Mouse (Mus musculus) kidney, adult 2 months (tissue): Measurements from ENCODE around the gene Capn15.
A peak's percentile ranks its signal among the peaks of the same experiment; 100 is the strongest.

Source experiments
- CTCF ChIP-seq: fragments of 200-500 bp; conservative IDR thresholded peaks from 2 replicates; pipeline ENCODE4 v1.5.1; 2011; ENCODE audit warnings: low read depth, mild to moderate bottlenecking, control low read depth, low read length, moderate library complexity, mixed read lengths; ENCODE audit not compliant: insufficient read depth, insufficient read length
- POLR2A ChIP-seq: fragments of 200-500 bp; IDR thresholded peaks from one replicate; pipeline ENCODE4 v1.6.1; 2011; ENCODE audit warnings: low read depth, low read length, control low read depth

- TF ChIP-seq CTCF (0 out of 2 replicates have a peak, but pooled peaks have one; percentile 3), POLR2A (peak; percentile 19)
Observed at GRCm38 (mm10) chr17:25919786-25920642, 65.6 kb downstream of the Capn15 start.
